Mouse (Mus musculus) intestine, postnatal 0 days (tissue): ENCODE measurements at regions not wholly inside any gene's neighbourhood (a gene's known extent, or its start where the extent isn't known, plus 50 kb on each side); places are given as distances from the start of the nearest gene placed in this dataset.

Experiments used
- ATAC-seq: fragments of 200-750 bp; cut with Nextera tagmentation; 2 replicates; pipeline ENCODE4 v1.8.0; 2017; ENCODE audit warnings: mild to moderate bottlenecking, moderate TSS enrichment, moderate library complexity
- H3K27ac ChIP-seq: fragments of 300-500 bp; sonication (generic); 2 replicates; pipeline ENCODE4 v1.5.1; 2014; ENCODE audit warnings: mild to moderate bottlenecking, low read depth, low read length, moderate library complexity
- H3K27me3 ChIP-seq: fragments of 300-500 bp; sonication (generic); replicated peaks from 2 replicates; pipeline ENCODE4 v1.6.1; 2014; ENCODE audit warnings: low read length, mixed read lengths; ENCODE audit not compliant: control insufficient read depth, insufficient read depth
- H3K36me3 ChIP-seq: fragments of 300-500 bp; sonication (generic); 2 replicates; pipeline ENCODE4 v1.6.1; 2014; ENCODE audit warnings: mild to moderate bottlenecking, moderate library complexity; ENCODE audit not compliant: control insufficient read depth, insufficient read depth
- H3K4me1 ChIP-seq: fragments of 300-500 bp; sonication (generic); replicated peaks from 2 replicates; pipeline ENCODE4 v1.6.1; 2014; ENCODE audit warnings: antibody characterized with exemption, low read length, mixed read lengths; ENCODE audit not compliant: control insufficient read depth, insufficient read depth
- H3K4me2 ChIP-seq: fragments of 300-500 bp; sonication (generic); replicated peaks from 2 replicates; pipeline ENCODE4 v1.6.1; 2014; ENCODE audit warnings: low read depth, mild to moderate bottlenecking, moderate library complexity
- H3K4me3 ChIP-seq: fragments of 300-500 bp; sonication (generic); 2 replicates; pipeline ENCODE4 v1.5.1; 2014; ENCODE audit warnings: low read depth, low read length
- H3K9ac ChIP-seq: fragments of 300-500 bp; sonication (generic); 2 replicates; pipeline ENCODE4 v1.6.1; 2014; ENCODE audit warnings: mild to moderate bottlenecking, low read depth, low read length
- H3K9me3 ChIP-seq: fragments of 300-500 bp; sonication (generic); 2 replicates; pipeline ENCODE4 v1.6.1; 2016; ENCODE audit warnings: mixed run types; ENCODE audit not compliant: control insufficient read depth
- CTCF ChIP-seq: sonication (generic); IDR thresholded peaks from 2 replicates; pipeline ENCODE4 v1.5.1; 2016; ENCODE audit warnings: low read depth, mild to moderate bottlenecking, control low read depth, antibody characterized with exemption, moderate library complexity
- WGBS: fragments of 180-500 bp; shearing (Covaris S2); extraction: QIAGEN DNeasy Blood & Tissue Kit; methylation state at CpG from one replicate; pipeline ENCODE4 v1.1.7; 2014; 5-methylcytosine and 5-hydroxymethylcytosine counted together

- H3K9ac ChIP-seq, result no peak overlapping the region
- H3K27ac ChIP-seq, result no peak overlapping the region
- H3K27me3 ChIP-seq, result no peaks in the 10 kb centered on the region
- no peak for TF ChIP-seq CTCF
- no peak for ATAC-seq
- H3K4me1 ChIP-seq, result no peaks in the 10 kb centered on the region
- H3K36me3 ChIP-seq, result no peaks in the 10 kb centered on the region
- H3K4me3 ChIP-seq, result no peak overlapping the region
- WGBS, result 65% methylated on average over 7 of the region's 7 CpGs
- H3K4me2 ChIP-seq, result no peak overlapping the region
- H3K9me3 ChIP-seq, result no peaks in the 10 kb centered on the region
Measured at GRCm38 (mm10) chr17:9484098-9484497, 62.2 kb downstream of the Gm17728 start.

GRCm38 (mm10) chr17:9484566-9484965, 62.7 kb downstream of the Gm17728 start:
- no peak overlapping the region for H3K4me2 ChIP-seq
- TF ChIP-seq CTCF, result no peak
- WGBS, result 77% methylated on average over 12 of the region's 12 CpGs
- no peak for ATAC-seq
- H3K36me3 ChIP-seq, result no peaks in the 10 kb centered on the region
- no peaks in the 10 kb centered on the region for H3K9me3 ChIP-seq
- H3K4me3 ChIP-seq, result no peak overlapping the region
- no peak overlapping the region for H3K27ac ChIP-seq
- no peaks in the 10 kb centered on the region for H3K4me1 ChIP-seq
- no peaks in the 10 kb centered on the region for H3K27me3 ChIP-seq
- no peak overlapping the region for H3K9ac ChIP-seq

GRCm38 (mm10) chr17:9529340-9529739, 107.5 kb downstream of the Gm17728 start:
- Histone ChIP-seq H3K27ac (no peak overlapping the region), H3K9ac (no peak overlapping the region), H3K27me3 (no peaks in the 10 kb centered on the region), H3K4me2 (no peak overlapping the region), H3K4me1 (no peaks in the 10 kb centered on the region), H3K4me3 (no peak overlapping the region), H3K9me3 (no peaks in the 10 kb centered on the region), H3K36me3 (no peaks in the 10 kb centered on the region)
- no peak for TF ChIP-seq CTCF
- no peak for ATAC-seq
- whole genome bisulfite sequencing, result 62% methylated on average over 3 of the region's 3 CpGs

GRCm38 (mm10) chr17:9536090-9536489, 114.2 kb downstream of the Gm17728 start:
- Histone ChIP-seq H3K9me3 (no peaks in the 10 kb centered on the region), H3K36me3 (no peaks in the 10 kb centered on the region), H3K4me1 (no peaks in the 10 kb centered on the region), H3K9ac (no peak overlapping the region), H3K4me3 (no peak overlapping the region), H3K4me2 (no peak overlapping the region), H3K27me3 (no peaks in the 10 kb centered on the region), H3K27ac (no peak overlapping the region)
- ATAC-seq, result no peak
- 74% methylated on average over 4 of the region's 4 CpGs for WGBS
- no peak for TF ChIP-seq CTCF

GRCm38 (mm10) chr17:9538371-9538770, 116.5 kb downstream of the Gm17728 start:
- Histone ChIP-seq H3K4me3 (no peak overlapping the region), H3K9me3 (no peaks in the 10 kb centered on the region), H3K4me1 (no peaks in the 10 kb centered on the region), H3K9ac (no peak overlapping the region), H3K36me3 (no peaks in the 10 kb centered on the region), H3K4me2 (no peak overlapping the region), H3K27ac (no peak overlapping the region), H3K27me3 (no peaks in the 10 kb centered on the region)
- TF ChIP-seq CTCF, result no peak
- ATAC-seq, result no peak

GRCm38 (mm10) chr17:9540156-9540555, 118.3 kb downstream of the Gm17728 start:
- Histone ChIP-seq H3K36me3 (no peaks in the 10 kb centered on the region), H3K9ac (no peak overlapping the region), H3K27me3 (no peaks in the 10 kb centered on the region), H3K4me3 (no peak overlapping the region), H3K4me1 (no peaks in the 10 kb centered on the region), H3K4me2 (no peak overlapping the region), H3K9me3 (no peaks in the 10 kb centered on the region), H3K27ac (no peak overlapping the region)
- 95% methylated on average over 1 of the region's 1 CpGs for WGBS
- ATAC-seq, result no peak
- no peak for TF ChIP-seq CTCF

- H3K4me1 ChIP-seq, result no peaks in the 10 kb centered on the region
- 83% methylated on average over 5 of the region's 5 CpGs for WGBS
Measured at GRCm38 (mm10) chr17:9543224-9543797, 121.5 kb downstream of the Gm17728 start.

More at GRCm38 (mm10) chr17:9543224-9543797, 121.5 kb downstream of the Gm17728 start:
- no peak overlapping the region for H3K9ac ChIP-seq
- no peak for ATAC-seq
- H3K27me3 ChIP-seq, result no peaks in the 10 kb centered on the region
- H3K4me2 ChIP-seq, result no peak overlapping the region
- TF ChIP-seq CTCF, result no peak
- H3K4me3 ChIP-seq, result no peak overlapping the region
- H3K9me3 ChIP-seq, result no peaks in the 10 kb centered on the region
- no peak overlapping the region for H3K27ac ChIP-seq
- no peaks in the 10 kb centered on the region for H3K36me3 ChIP-seq
